Mouse (Mus musculus): ENCODE data around the gene Zbp1.

Zbp1 gene

GRCm38 (mm10) chr2:173247197-173247596, 28.5 kb upstream of the Zbp1 start:
- peak; percentile 64 for DNase-seq (ENCODE audit: low read depth, low spot score)

- peak; percentile 77 for DNase-seq (ENCODE audit: low read depth, low spot score)
Observed at GRCm38 (mm10) chr2:173246688-173247087, 28.0 kb upstream of the Zbp1 start.

GRCm38 (mm10) chr2:173245258-173245657, 26.5 kb upstream of the Zbp1 start:
- DNase-seq (ENCODE audit: low read depth, low spot score): no peak

GRCm38 (mm10) chr2:173244108-173244507, 25.4 kb upstream of the Zbp1 start:
- no peak for DNase-seq (ENCODE audit: low read depth, low spot score)

DNA sequence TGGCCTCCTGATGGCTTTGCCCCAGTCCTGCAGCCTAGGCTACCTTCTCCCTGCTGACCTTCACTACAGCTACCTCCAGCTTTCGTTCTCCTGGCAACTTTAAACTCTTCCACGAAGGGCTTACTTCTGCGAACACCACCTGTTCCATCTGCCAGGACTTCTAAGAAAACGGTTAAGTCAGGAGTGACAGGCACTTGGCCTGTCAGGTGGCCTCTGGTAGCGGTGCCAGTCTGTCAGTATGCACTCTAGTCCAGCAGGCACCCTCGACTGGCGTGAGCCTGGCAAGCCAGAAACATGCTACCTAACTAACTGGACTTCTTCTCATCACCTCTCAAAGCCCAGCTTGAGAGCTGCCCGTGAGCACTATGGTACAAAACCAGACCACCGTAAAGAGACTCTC, 24.9 kb upstream of the Zbp1 start:
- no peak for DNase-seq (ENCODE audit: low read depth, low spot score)

DNA sequence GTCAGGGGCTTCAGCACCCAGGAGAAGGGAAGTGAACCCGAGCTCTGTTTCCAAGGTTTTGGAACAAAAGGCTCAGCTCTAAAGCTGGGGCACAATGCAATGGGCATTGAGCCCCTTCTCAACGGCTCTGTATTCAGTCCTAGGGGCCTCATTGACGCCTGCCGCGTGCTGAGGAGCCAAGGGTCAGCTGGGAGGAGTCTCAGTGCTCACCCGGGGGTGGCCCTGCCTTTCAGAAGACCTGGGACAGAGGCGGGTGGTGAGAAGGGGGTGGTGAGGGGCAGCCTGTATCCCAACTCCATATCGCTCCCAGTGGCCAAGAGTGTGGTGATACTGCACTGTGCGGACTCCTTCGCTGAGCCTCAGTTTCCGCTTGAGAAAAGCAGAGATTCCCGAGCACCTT, 24.2 kb upstream of the Zbp1 start:
- DNase-seq (ENCODE audit: low read depth, low spot score): no peak

- DNase-seq (ENCODE audit: low read depth, low spot score): no peak
Observed at GRCm38 (mm10) chr2:173240738-173241137, 22.0 kb upstream of the Zbp1 start.

DNA sequence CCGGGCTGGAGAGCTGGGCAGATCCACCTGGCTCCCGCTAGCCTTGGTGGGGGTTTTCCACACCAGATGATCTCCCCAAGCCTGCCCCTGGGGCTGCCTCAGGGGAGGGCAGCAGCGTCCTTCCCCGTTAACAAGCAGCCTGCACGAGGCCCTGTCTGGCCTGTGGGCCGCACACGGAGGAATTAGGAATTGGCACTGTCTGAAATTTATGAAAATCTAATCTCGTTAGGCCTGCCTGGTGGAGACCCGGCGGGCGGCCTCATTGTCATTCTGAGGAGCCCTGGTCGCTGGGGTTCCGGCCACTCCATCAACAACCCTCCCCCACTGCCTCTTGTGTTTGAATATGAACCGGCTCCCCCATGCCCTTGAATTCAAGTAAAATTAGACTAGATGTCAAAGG, 19.8 kb upstream of the Zbp1 start:
- DNase-seq (ENCODE audit: low read depth, low spot score): peak; percentile 63

DNA sequence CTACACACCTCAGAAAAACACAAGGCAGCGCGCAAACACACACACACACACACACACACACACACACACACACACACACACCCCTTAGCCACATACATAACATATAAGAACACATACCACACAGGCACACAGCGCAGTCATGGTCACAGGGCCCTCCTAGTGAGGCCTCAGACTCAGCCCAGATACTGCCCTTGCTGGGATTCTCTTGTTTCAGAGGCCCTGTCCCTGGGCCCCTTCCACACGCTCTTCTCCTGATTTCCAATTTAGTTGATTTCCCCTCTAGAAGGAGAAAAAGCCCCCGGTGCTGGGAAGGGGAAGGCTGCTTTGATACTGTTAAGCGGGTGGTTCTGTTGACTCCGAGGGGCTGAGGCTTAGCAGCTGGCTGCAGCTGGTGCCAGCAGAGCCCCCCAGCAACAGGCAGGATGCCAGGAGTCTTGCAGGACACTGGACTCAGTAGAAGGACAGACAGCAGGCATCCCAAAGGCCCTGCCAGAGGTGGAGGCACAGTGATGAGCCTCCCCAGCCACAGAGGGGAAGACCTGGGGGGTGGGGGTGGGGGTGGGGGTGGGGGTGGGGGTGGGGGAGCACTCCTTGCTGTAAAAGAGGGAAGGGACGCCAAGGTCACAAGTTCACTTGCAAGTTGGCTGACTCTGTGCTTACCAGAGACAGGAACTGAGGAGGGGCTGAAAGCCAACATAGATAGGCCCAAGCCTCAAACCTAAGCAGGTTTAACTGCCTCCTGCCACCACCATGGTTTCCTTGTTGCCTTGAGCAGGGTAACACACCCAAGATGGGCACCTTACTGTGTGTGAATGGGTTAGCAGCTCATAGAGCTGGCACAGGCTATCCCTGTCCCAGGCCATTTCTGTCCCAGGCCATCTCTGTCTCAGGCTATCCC, 17.0 kb upstream of the Zbp1 start:
- peak; percentile 57 for DNase-seq (ENCODE audit: low read depth, low spot score)

DNA sequence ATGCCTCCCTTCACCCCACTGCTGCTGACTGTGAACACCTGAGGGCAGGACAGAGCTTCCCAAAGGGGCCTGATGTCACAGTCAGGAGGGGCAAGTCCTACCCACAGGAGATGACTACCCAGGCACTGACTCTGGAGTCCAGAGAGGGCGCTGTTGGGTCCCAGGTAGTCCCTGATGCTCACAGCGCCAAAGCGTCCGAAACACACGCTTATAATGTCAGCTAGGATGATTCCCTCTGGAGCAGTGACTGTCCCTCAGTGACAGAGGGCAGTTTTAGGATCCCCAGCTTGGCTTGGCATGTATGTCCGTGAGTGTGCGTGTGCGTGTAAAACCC, 14.0 kb upstream of the Zbp1 start:
- peak; percentile 74 for DNase-seq (ENCODE audit: low read depth, low spot score)

DNA sequence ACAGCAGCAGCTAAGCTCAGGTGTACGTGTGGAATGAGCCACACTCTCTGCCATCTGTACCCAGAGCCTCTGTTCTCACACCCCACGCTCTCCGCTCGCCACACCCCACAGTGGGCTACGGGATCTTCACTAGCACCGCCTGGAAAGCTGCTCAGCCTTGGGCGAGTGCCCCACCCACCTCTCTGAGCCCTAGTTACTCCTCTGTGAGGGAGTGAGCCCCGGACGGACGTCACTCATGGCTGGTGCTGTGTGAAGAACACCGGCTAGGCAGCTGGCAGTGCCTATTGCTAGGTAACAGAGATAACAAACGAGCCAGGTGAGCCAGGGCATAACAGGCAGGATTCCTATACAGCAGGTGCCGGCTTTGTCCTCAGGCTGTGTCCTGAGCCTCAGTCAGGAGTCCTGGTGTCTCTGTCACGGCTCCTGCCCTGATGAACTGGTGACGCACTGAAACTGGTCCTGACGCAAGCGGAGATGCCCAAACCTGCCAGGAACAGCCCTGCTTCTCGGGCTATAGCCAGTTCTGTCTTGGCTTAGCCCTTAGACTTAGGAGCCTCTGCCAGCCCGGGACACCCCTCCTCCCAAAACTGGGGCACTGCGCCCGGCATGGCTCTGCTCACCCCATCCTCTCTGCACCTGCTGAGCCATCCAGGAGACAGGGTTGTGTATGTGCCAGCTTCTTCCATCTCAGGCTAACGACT, 13.5 kb upstream of the Zbp1 start:
- DNase-seq (ENCODE audit: low read depth, low spot score): no peak

DNA sequence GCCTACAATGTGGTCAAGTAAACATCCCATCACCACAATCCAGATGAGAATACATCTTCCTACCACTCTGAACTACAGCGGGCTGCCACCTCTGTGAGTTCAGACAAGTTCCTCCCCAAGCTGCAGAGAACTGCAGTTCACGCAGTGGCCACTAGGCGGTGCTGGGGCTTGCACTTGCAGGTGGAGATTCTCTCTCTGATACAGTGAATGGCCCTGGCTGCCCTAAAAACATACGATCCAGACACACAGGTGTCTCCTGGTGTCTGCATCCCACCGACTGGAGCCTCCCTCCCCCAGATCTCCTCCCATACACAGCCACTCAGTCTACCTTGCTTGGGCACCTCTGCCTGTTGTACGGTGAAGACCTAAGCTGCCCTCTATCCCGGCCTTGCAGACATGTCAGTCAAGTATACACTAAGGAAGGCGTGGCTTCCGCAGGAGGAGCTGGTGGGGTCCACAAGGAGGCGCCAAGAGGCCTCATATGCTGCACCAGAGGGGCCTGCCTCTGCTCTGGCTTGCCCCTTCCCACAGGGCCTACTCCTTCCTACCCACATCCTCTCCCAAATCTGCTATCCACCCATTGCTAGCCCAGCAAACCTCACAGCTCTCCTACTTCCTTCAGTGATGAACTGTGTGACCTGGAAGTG, 11.0 kb upstream of the Zbp1 start:
- peak; percentile 95 for DNase-seq (ENCODE audit: low read depth, low spot score)

GRCm38 (mm10) chr2:173228567-173228966, 9.8 kb upstream of the Zbp1 start:
- DNase-seq (ENCODE audit: low read depth, low spot score): no peak

DNA sequence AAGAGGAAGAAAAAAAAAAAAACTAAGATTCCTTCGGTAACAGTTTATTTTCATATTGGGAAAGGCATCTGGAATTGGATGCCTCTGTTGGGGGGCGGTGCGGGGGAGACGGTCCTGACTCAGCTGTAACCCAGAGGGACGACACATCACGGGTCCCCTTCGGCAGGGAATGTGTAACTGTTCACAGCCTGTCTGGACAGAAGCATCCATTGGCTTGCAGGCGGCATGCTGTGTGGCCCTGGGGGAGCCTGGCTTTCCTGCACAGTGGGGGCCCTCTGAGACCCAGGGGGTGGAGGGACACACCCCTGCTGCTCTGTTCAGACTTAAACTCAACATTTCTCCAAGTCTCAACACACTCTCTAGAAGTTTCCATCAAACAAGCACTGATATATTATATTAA, 8.1 kb upstream of the Zbp1 start:
- no peak for DNase-seq (ENCODE audit: low read depth, low spot score)

- DNase-seq (ENCODE audit: low read depth, low spot score): peak; percentile 65
Observed at GRCm38 (mm10) chr2:173225906-173226305, 7.2 kb upstream of the Zbp1 start.

- peak; percentile 67 for DNase-seq (ENCODE audit: low read depth, low spot score)
Observed at GRCm38 (mm10) chr2:173224832-173225231, 6.1 kb upstream of the Zbp1 start.

- DNase-seq (ENCODE audit: low read depth, low spot score): no peak
Observed at GRCm38 (mm10) chr2:173224097-173224496, 5.4 kb upstream of the Zbp1 start.

- no peak for DNase-seq (ENCODE audit: low read depth, low spot score)
Observed at GRCm38 (mm10) chr2:173223496-173223895, 4.8 kb upstream of the Zbp1 start.

GRCm38 (mm10) chr2:173220754-173221153, 2.0 kb upstream of the Zbp1 start:
- no peak for DNase-seq (ENCODE audit: low read depth, low spot score)

- DNase-seq (ENCODE audit: low read depth, low spot score): peak; percentile 53
Observed at GRCm38 (mm10) chr2:173219256-173219954, 682 bp upstream of the Zbp1 start.

DNA sequence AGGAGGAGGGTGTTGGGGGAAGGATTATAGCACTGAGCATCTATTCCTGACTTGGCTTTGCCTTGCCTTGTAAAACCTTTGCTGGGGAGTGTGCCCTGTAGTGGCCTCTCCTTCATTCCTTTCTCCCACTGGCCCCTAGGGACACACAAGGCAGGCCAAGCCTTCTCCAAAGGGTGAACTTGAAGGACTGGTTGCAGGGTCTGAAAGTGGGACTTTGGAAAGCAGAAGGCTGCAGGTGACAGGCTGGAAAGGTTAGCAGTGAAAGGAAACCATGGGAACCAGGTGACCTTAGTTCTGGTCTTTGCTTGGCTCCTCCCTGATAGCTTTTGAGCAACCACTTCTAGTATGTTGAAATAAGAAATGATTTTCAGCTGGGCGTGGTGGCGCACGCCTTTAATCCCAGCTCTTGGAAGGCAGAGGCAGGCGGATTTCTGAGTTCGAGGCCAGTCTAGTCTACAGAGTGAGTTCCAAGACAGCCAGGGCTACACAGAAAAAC, 912 bp downstream of the Zbp1 start:
- no peak for DNase-seq (ENCODE audit: low read depth, low spot score)

DNA sequence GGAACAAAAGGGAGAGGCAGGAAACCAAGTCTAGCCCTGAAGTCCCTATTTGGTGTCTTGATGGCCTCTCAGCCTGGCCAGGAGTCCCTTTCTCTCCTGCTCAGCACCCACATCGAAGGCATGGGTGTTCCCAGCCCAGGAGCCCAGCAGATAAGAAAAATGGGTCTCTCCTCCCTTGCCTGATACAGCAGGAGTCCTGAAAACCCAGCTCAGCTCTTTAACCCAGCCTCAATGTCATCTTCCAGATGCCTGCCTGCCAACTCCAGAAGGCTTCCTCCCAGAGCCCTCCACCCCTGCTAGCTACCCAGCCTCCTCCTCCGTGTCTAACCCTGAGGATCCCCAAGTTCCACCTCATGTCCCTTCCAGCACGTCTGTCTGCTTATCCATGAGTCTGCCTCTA, 1.5 kb downstream of the Zbp1 start:
- DNase-seq (ENCODE audit: low read depth, low spot score): no peak
